Mouse (Mus musculus) kidney, postnatal 10 days (tissue): Measurements from ENCODE around the gene Tmem117.

ENCODE experiments used
- DNase-seq: peaks from one replicate; pipeline ENCODE4 v3.0.0; 2021; ENCODE audit warnings: mixed read lengths

Gene Tmem117

GRCm38 (mm10) chr15:94628830-94629601 is at the start of gene Tmem117:
Gene Tmem117 (plus strand): TSS chr15:94629232.
- DNase-seq, result peak; percentile 72

GRCm38 (mm10) chr15:94582000-94582593 is 46.9 kb upstream of the Tmem117 start:
- peak; percentile 42 for DNase-seq

GRCm38 (mm10) chr15:94583153-94583552 is 45.9 kb upstream of the Tmem117 start:
- DNase-seq, result no peak

- DNase-seq, result no peak
Measured at GRCm38 (mm10) chr15:94584738-94585137, 44.3 kb upstream of the Tmem117 start.

- DNase-seq, result no peak
Measured at GRCm38 (mm10) chr15:94587826-94588715, 41.0 kb upstream of the Tmem117 start.

- peak; percentile 100 for DNase-seq
Measured at GRCm38 (mm10) chr15:94589219-94590075, 39.6 kb upstream of the Tmem117 start, which contains the start of gene Twf1. Gene Twf1 (minus strand): TSS chr15:94589889.

GRCm38 (mm10) chr15:94590083-94590482 is 38.9 kb upstream of the Tmem117 start:
- no peak for DNase-seq

- DNase-seq, result no peak
Measured at GRCm38 (mm10) chr15:94591356-94591755, 37.7 kb upstream of the Tmem117 start.

- peak; percentile 36 for DNase-seq
Measured at GRCm38 (mm10) chr15:94593586-94593985, 35.4 kb upstream of the Tmem117 start.

- no peak for DNase-seq
Measured at GRCm38 (mm10) chr15:94600145-94600707, 28.8 kb upstream of the Tmem117 start.

GRCm38 (mm10) chr15:94601339-94601738 is 27.7 kb upstream of the Tmem117 start:
- DNase-seq, result peak; percentile 81

GRCm38 (mm10) chr15:94602441-94602840 is 26.6 kb upstream of the Tmem117 start:
- DNase-seq, result no peak

GRCm38 (mm10) chr15:94607768-94608167 is 21.3 kb upstream of the Tmem117 start:
- DNase-seq, result no peak

GRCm38 (mm10) chr15:94616036-94616435 is 13.0 kb upstream of the Tmem117 start:
- DNase-seq, result no peak

- DNase-seq, result no peak
Measured at GRCm38 (mm10) chr15:94620909-94621308, 8.1 kb upstream of the Tmem117 start.

GRCm38 (mm10) chr15:94628463-94628829 is 586 bp upstream of the Tmem117 start:
- no peak for DNase-seq

GRCm38 (mm10) chr15:94630553-94630952 is 1.5 kb downstream of the Tmem117 start:
- no peak for DNase-seq

GRCm38 (mm10) chr15:94634524-94634923 is 5.5 kb downstream of the Tmem117 start:
- DNase-seq, result no peak

GRCm38 (mm10) chr15:94638207-94638606 is 9.2 kb downstream of the Tmem117 start:
- DNase-seq, result no peak

GRCm38 (mm10) chr15:94639126-94639525 is 10.1 kb downstream of the Tmem117 start:
- DNase-seq, result peak; percentile 45

- no peak for DNase-seq
Measured at GRCm38 (mm10) chr15:94646012-94646411, 17.0 kb downstream of the Tmem117 start.

GRCm38 (mm10) chr15:94648430-94648829 is 19.4 kb downstream of the Tmem117 start:
- no peak for DNase-seq
